Mouse (Mus musculus) urinary bladder, postnatal 36 days (tissue): ENCODE data around the gene Tbc1d1.

ENCODE experiments used
- DNase-seq, 2 experiments: peaks; one replicate each; pipeline ENCODE4 v3.0.0; 2022; ENCODE audit warnings: low spot score in 2 of 2, mixed read lengths in 1 of 2

The Tbc1d1 gene

DNA sequence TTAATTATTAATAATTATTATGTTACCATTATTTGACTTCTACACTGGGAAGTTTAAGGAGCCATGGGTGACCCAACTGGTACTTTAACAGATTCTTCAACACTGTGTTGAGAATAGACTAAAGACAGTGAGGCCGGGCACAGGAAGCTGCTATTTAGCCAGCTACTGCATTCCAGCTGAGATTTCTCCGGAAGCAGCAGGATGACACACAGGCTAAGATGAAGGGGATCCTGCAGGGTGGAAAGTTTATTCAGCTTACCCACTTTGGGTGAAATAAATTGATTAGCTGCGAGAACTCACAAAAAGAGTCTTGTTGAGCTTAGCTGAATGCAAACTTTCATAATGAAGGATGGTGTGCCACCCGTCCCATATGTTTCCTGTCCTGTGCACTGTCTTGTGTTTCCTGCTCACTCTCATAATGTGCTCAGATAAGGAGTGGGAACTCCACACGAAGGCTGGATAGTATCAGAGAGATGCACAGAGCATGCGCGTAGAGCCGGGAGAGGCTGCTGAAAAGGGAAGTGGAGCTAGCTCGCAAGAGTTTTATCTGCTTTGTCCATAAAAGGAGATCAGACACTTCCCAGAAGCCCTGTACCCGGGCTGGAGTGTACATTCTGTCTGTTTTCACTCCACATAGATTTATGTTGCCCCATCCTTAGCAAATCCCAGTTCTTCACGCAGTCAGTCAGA, at the start of gene Tbc1d1:
Gene Tbc1d1, plus strand, starts transcription at position 445 of the 690 bp plus-strand sequence.
- peak; percentile 21 to 41 for DNase-seq

GRCm38 (mm10) chr5:64107596-64108289, 48.4 kb upstream of the Tbc1d1 start:
- DNase-seq, result no peak

DNA sequence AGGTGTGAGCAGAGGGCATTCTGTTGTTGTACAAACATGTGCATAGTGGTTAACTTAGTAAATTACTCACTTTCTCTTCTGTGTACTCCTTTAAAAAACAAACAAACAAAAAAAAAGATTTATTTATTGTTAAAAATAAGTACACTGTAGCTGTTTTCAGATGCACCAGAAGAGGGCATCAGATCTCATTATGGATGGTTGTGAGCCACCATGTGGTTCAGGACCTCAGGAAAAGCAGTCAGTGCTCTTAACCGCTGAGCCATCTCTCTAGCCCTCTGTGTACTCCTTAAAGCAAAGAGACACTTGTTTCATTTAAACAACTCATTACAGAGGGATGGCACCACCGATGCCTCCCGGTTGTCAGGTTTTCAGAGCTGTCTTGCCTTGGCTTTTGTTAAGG, 46.9 kb upstream of the Tbc1d1 start:
- DNase-seq, result no peak

GRCm38 (mm10) chr5:64112360-64112759, 43.7 kb upstream of the Tbc1d1 start:
- peak in 1 of 2 experiments; percentile 38 for DNase-seq

GRCm38 (mm10) chr5:64114210-64114609, 41.9 kb upstream of the Tbc1d1 start:
- no peak for DNase-seq

DNA sequence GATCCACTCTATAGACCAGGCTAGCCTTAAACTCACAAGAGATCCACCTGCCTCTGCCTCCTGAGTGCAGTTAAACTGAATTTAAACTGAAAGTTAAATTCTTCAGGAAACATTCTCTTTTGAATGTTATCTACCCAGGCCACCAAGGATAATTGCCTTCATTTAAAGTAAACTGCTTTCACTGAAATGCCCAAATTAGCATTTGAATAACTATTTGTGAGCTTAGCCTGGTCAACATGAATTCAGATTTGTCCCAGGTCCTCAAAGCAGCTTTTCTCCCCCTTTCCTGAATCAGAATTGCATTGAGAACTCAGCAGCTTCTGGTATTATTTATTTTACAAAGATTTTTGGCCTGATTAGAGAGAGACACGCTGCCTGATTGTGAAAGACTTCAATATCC, 38.9 kb upstream of the Tbc1d1 start:
- DNase-seq, result no peak

DNA sequence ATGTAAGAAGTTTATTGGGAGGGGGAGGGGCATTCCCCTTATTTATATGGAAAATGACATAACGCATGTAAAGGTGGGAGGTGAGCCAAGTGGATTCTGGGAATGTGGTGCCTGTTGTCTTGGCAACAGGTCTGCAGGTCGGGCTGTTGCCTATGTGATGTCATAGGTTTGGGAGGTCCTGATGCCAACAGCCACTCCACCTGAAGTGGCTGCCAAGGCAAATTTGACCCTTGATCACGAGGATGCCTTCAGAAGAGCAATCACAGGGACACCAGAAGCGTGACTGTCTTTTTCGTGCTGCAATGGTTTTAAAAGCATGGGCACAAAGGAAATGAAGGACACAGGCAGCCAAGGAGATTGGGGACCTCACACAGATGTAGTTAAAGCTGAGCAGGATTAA, 30.3 kb upstream of the Tbc1d1 start:
- no peak for DNase-seq

DNA sequence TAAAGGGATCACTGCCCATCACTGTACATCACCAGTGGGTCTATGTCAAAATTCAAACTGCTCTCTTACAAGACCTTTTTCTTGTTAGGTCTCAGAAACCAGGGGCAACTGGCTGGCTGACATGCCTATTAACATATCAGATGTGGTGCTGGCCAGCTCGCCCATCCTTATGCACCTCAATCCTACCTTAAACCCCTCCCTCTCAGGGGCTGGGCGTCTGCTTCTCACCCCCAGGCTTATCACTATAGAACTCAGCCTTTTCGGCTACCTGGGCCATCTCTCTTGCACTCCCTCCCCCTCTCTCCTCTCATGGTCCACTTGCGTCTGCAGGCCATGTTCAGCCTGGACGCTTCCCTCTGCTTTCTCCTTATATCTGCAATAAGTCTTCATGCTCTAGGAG, 24.6 kb upstream of the Tbc1d1 start:
- DNase-seq, result no peak

- no peak for DNase-seq
Observed at GRCm38 (mm10) chr5:64133901-64134300, 22.2 kb upstream of the Tbc1d1 start.

DNA sequence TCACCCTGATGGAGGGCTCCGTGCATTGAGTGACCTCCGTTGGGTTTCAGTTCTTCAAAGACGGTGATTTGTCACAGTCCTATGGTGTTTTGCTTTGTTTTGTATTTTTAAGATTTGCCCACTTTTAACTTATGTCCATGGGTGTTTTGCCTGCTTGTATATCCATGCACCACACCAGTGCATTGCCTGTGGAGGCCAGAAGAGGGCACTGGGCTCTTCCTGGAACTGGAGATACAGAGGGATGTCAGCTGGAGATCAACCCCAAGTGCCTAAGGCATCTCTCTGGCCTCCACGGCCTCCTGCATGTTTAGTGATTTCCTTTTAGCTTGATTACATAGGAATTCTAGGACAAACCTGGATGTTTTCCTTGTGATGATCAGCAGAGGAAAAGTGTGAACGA, 19.8 kb upstream of the Tbc1d1 start:
- no peak for DNase-seq

- no peak for DNase-seq
Observed at GRCm38 (mm10) chr5:64140202-64140601, 15.9 kb upstream of the Tbc1d1 start.

DNA sequence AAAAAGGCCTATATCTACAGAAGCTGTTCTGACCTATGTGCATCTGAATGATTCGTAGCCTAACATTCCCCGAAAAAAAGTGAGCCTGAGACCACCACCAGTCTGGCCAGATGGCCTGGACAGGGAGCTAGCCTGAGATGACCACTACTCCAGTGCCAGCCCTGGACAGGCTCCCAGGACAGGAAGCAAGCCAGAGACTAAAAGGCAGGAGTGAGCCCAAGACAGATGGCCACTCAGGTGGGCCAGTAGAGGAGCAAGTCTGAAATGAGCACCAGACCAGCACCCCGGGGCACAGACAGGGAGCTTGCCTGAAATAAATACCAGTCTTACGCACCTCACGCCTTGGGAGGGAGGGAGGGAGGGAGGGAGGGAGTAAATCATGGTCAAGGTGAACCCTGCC, 11.8 kb upstream of the Tbc1d1 start:
- DNase-seq, result no peak

DNA sequence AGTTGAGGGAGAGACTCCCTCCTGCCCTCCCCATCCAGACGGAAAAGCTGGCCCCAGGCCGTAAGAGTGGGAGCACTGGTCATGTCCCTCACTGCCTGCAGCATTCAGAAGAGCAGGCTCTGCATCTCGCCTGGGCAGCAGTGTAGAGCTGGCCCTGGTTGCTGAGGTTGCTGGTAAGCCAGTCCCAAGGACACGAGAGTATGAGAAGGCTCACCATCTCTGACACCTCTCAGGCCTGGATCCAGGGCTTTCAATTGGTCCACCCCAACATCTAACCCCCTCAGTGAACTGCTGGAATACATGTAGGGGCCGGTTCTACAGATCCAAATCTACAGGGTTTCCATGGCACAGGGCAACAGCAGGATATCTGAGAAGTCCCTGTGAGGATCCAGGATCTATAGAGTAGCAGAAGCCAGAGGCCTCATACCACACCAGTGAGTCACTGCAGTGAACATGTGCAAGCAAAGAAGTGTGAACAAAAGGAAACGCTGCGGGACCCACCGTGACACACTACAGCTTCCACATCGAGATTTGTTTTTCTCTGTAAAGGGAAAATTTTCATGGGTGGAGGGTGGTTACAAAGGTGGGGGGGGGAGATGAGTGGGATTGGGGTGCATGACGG, 9.6 kb upstream of the Tbc1d1 start:
- DNase-seq, result peak in 1 of 2 experiments; percentile 42

DNA sequence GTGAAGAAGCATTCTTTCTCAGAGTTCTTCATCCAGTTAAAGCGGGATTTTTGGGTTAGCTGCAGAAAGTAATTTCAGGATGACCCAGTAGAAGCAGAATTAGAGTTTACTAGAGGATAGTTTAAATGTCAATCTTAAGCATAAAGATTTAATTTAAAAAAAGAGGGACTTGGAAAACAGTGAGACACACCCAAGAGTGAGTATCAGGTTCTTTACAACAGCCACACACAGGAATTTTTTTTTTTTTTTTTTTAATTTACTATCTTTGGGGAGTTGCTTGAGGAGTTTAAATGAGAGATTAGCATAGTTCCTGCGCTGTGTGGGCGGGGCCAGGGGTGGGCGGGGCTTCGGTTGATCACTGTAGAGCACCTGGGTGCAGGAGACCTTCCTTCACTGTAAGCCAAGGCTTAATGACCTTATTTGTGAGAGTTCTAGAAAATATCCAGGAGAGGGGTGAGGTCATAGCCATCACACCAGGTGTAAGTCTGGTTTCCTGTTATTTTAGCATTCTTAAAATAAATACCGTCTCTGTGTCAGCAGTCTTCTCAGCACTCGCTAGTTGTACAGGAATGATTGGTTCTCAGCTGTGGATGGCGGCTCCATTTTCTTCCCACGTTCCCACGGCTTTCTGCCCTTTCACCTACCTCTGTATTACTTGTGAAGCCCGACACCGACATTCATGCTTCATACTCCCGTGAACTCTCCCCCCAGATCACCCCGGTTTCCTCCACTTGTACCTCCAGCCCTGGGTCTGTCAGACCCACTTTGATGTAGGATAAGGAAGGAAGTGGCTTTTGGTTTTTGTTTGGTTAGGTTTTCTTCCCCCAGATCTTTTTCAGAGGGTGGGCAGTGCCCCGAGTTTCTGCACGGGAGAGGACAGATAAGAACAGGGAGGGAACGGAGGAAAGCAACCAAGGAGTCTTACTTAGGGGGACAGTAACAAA, 6.6 kb upstream of the Tbc1d1 start:
- no peak for DNase-seq

GRCm38 (mm10) chr5:64153319-64153718, 2.8 kb upstream of the Tbc1d1 start:
- DNase-seq, result no peak

DNA sequence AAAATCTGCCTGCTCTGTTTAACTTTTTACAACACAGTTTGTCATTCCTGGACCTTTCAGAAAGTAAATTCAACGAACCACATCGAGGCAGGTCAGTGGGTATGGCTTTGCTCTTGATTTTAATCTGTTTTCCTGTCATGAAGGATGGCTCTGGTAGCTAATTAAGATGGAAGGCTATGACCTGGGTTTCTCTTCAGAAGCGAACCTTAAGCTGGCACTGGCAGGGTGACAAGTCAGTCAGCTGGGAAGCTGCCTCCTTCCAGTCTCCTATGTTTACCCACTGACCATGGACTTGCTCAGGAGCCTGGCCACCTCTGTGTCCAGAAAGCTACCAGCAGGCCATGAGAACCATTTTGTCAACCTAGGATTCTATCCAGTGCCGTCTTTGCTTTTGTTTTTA, 474 bp downstream of the Tbc1d1 start:
- no peak for DNase-seq

GRCm38 (mm10) chr5:64157926-64158325, 1.8 kb downstream of the Tbc1d1 start:
- DNase-seq, result no peak

DNA sequence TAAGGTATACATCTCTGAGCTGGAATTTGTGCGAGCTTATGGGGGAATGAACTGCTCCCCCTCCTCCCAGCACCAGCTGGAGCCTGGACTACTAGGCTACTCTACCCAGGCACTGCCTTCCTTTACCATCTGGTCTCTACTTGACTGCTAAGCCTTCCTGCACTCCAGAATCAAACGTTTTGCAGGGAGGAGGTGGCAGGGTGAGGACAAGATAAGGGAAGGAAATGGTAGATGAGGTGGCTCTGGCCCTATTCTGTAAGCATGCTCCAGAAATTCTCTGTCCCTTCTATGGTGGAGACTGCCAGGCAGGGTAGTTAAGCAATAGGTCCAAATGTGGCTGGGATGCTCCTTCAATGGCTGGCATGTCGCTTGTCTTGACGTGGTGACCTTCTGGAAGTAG, 2.4 kb downstream of the Tbc1d1 start:
- no peak for DNase-seq

GRCm38 (mm10) chr5:64159065-64159780, 3.1 kb downstream of the Tbc1d1 start:
- peak in 1 of 2 experiments; percentile 23 for DNase-seq

DNA sequence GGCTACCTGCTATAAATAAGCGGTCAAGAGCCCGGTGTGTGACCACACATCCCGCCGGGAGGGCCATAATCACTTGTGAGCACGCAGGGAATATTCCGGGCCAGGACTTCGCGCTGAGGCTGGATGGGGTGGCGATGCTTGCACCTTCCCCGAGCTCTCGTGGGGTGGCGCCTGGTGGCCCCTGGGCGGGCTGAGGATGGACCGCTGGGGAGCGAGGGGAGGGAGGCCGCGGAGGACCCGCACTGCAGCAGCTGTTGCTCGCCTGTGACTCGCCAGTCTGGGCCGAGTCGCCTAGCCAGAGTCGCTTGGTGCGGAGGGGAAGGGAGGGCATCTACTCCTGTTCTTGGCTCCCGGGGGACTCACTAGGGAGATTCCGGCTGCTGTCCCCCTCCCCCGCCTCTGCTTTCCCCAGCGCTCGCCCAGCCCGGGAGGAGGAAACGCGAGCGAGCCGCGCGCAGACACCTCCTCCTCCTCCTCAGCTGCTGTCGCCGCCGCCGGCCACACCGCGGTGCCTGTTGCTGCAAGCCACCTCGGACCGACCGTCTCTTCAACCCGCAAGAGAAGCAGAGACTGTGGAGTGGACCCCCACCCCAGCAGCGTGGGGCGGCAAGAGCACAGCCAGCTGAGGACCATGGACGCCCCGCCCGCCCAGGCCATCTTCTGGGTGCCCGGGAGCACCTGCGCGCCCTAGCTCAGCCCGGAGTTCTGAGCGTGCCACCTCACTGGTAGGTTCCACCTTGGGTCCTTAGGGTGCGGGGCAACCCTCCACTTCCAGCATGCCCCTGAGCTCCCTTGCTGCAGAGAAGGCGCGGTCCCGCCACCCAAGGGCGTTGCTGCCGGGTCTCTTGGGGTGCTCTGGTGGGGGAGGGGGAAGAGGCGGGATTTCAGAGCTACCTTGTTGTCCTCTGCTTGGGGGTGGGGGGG, 3.9 kb downstream of the Tbc1d1 start:
- peak; percentile 55 to 58 for DNase-seq
